Mouse (Mus musculus) stomach, embryonic 14.5 days (tissue): Measurements from ENCODE around the gene Hoxa2. TPM values are rescaled to one million over a fixed set of nuclear protein-coding genes. Genes with fewer than 3 reads are reported as not detected.
A peak's percentile ranks its signal among the peaks of the same experiment; 100 is the strongest.

Experiments
- ATAC-seq: fragments of 200-750 bp; cut with Nextera tagmentation; 2 replicates; pipeline ENCODE4 v1.8.0; 2017; ENCODE audit warnings: low read depth, moderate TSS enrichment; ENCODE audit not compliant: insufficient number of reproducible peaks, insufficient read depth, low FRiP score
- H3K27ac ChIP-seq: fragments of 300-500 bp; sonication (generic); 2 replicates; pipeline ENCODE4 v1.5.1; 2014; ENCODE audit warnings: mild to moderate bottlenecking, low read length, moderate library complexity, mixed read lengths
- H3K27me3 ChIP-seq: fragments of 300-500 bp; sonication (generic); 2 replicates; pipeline ENCODE4 v1.6.1; 2014; ENCODE audit warnings: low read length, control low read depth, mixed read lengths; ENCODE audit not compliant: control insufficient read depth, insufficient read depth
- H3K36me3 ChIP-seq: fragments of 300-500 bp; sonication (generic); 2 replicates; pipeline ENCODE4 v1.6.1; 2014; ENCODE audit warnings: mild to moderate bottlenecking, control low read depth, low read length, moderate library complexity, mixed read lengths; ENCODE audit not compliant: control insufficient read depth, insufficient read depth
- H3K4me1 ChIP-seq: fragments of 300-500 bp; sonication (generic); 2 replicates; pipeline ENCODE4 v1.6.1; 2014; ENCODE audit warnings: low read length, control low read depth, mixed read lengths; ENCODE audit not compliant: control insufficient read depth, insufficient read depth
- H3K4me2 ChIP-seq: fragments of 300-500 bp; sonication (generic); replicated peaks from 2 replicates; pipeline ENCODE4 v1.6.1; 2014; ENCODE audit warnings: low read depth, low read length, control low read depth
- H3K4me3 ChIP-seq: fragments of 300-500 bp; sonication (generic); 2 replicates; pipeline ENCODE4 v1.5.1; 2014; ENCODE audit warnings: low read depth, low read length, control low read depth
- H3K9ac ChIP-seq: fragments of 300-500 bp; sonication (generic); replicated peaks from 2 replicates; pipeline ENCODE4 v1.6.1; 2014; ENCODE audit warnings: low read depth, mild to moderate bottlenecking, control low read depth, low read length, moderate library complexity, mixed read lengths
- H3K9me3 ChIP-seq: fragments of 300-500 bp; sonication (generic); 2 replicates; pipeline ENCODE4 v1.6.1; 2016; ENCODE audit warnings: low read depth, low read length, control low read depth; ENCODE audit not compliant: control insufficient read depth
- WGBS: fragments of 180-500 bp; shearing (Covaris S2); extraction: QIAGEN DNeasy Blood & Tissue Kit; methylation state at CpG from one replicate; pipeline ENCODE4 v1.1.7; 2014; 5-methylcytosine and 5-hydroxymethylcytosine counted together
- polyA plus RNA-seq: library from polyadenylated mRNA; unstranded; fragments of >200 nt; fragmentation: Nextera tagmentation; extraction: Ambion mirVana; gene quantifications from 2 replicates; pipeline ENCODE4 v1.2.1, GENCODE M21; 2014

Gene Hoxa2
- polyA plus RNA-seq, 1 experiment from 2014 or later: 17.4 TPM

DNA sequence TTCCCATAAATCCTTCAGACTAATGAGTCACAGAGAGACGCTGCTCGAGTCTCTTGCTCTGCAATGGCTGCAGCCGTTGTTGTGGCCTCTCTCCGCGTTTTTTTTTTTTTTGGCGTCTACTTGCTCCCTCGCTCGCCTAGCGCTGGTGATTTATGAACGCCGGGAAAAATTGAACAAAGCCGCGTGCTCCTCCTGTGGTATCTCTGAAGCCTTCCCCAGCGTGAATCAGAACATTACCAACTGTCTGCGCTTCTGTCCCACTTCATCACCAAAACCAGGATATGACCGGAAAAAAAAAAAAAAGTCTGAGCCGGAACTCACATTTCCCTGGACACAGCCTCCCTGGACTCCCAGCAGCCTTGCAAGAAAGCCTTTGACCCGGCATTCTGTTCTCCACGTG lies 20.6 kb upstream of the Hoxa2 start:
- WGBS: 3% methylated on average over 19 of the region's 19 CpGs
- no peak for ATAC-seq
- H3K36me3 ChIP-seq: peaks cover 5% of the 10 kb centered on the region; the same call in 1 of the 2 replicates
- peak overlapping the region; percentile 98 for H3K27ac ChIP-seq
- no peaks in the 10 kb centered on the region for H3K27me3 ChIP-seq
- H3K4me1 ChIP-seq: peaks cover 86% of the 10 kb centered on the region
- no peaks in the 10 kb centered on the region for H3K9me3 ChIP-seq
- H3K4me2 ChIP-seq: peak overlapping the region; percentile 24
- no peak overlapping the region for H3K9ac ChIP-seq
- no peak overlapping the region for H3K4me3 ChIP-seq

DNA sequence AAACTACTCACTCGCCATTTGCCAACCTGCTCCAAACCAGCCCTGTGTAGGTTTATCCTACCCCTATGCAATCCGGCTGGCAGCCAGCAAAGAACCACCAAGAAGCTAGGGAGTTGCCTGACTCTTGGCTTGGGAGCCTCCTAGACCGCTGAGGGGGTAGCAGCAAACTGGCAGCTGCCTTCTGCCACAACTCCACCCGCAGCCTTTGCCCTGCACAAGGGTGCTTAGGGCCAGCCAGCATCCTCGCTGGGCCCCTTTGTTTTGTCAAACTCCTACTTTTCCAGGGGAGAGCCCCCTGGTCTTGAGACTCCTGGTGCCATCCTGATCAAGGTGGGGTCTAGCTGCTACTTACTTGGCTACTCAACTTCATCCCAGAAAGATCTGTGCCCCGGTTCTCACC lies 20.0 kb upstream of the Hoxa2 start:
- Histone ChIP-seq H3K27me3 (no peaks in the 10 kb centered on the region), H3K4me1 (peaks cover 86% of the 10 kb centered on the region), H3K27ac (peak overlapping the region; percentile 98), H3K9ac (no peak overlapping the region), H3K4me2 (peak overlapping the region; percentile 24), H3K36me3 (peaks cover 5% of the 10 kb centered on the region; the same call in 1 of the 2 replicates), H3K9me3 (no peaks in the 10 kb centered on the region), H3K4me3 (no peak overlapping the region)
- 23% methylated on average over 6 of the region's 6 CpGs for WGBS
- ATAC-seq: no peak

DNA sequence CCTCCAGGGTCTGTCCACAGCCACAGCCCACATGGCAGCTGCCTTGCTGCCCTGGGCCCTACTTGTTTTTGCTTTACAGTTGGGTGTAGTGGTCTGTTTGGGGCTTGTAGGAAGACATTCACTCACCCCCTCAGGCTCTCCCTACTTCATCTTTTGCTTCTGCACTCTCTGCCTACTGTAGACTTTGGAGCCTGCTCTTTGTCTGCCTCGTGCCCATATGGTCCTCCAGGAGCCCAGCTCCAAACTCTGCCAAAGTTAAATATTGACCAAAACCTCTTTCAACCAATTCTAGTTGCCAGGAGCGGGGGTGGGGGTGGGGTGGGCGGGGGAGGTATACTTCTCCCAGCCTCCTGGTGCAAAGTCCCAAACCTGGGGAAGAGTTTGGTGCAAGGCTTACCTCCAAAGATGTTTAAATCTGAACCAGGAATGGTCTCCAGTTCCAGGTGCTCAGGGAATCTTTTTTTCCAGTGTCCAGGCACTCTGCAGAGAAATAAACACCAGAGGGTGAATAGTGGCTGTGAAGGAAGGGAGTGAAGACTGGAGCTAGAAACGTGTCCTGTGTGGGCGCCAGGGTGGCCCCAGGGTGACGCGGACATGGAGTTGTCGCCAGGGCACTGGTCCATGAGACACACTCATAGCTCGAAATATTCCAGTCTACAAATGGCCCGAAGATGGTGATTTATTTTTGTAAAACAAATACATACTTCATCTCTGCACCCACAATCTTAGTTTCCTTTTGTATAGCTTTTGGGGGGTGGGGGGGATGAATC lies 18.9 kb upstream of the Hoxa2 start:
- H3K36me3 ChIP-seq: peaks cover 5% of the 10 kb centered on the region; the same call in 1 of the 2 replicates
- H3K9me3 ChIP-seq: no peaks in the 10 kb centered on the region
- peak overlapping the region; percentile 98 for H3K27ac ChIP-seq
- no peaks in the 10 kb centered on the region for H3K27me3 ChIP-seq
- no peak overlapping the region for H3K4me3 ChIP-seq
- H3K4me1 ChIP-seq: peaks cover 75% of the 10 kb centered on the region
- H3K4me2 ChIP-seq: peak overlapping the region; percentile 24
- WGBS: 20% methylated on average over 10 of the region's 10 CpGs
- no peak overlapping the region; the same call in 1 of the 2 replicates for H3K9ac ChIP-seq
- no peak for ATAC-seq

DNA sequence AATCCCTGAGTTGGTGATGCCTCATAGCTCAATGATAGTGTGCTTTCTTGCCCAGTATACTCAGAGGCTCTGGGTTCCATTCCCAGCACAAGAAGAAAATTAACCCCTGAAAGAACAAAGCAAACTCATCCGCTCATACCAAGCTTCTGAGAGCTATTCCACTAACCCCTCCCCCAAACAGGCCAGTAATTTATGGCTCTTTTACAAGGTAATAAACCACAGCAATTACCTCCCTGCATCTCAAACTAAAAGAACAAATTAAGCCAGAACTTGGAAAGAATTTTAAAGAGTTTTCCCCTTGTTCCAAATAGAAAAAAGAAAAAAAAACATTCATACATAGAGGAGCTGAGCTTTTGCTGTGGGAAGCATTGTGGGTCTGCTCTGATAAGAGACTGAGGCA lies 18.2 kb upstream of the Hoxa2 start:
- Histone ChIP-seq H3K36me3 (peaks cover 5% of the 10 kb centered on the region; the same call in 1 of the 2 replicates), H3K4me3 (no peak overlapping the region), H3K9ac (no peak overlapping the region), H3K9me3 (no peaks in the 10 kb centered on the region), H3K27me3 (no peaks in the 10 kb centered on the region), H3K27ac (peak overlapping the region; percentile 98), H3K4me2 (peak overlapping the region; percentile 8; the same call in 1 of the 2 replicates), H3K4me1 (peaks cover 71% of the 10 kb centered on the region)
- no peak for ATAC-seq
- 69% methylated on average over 1 of the region's 1 CpGs for WGBS

DNA sequence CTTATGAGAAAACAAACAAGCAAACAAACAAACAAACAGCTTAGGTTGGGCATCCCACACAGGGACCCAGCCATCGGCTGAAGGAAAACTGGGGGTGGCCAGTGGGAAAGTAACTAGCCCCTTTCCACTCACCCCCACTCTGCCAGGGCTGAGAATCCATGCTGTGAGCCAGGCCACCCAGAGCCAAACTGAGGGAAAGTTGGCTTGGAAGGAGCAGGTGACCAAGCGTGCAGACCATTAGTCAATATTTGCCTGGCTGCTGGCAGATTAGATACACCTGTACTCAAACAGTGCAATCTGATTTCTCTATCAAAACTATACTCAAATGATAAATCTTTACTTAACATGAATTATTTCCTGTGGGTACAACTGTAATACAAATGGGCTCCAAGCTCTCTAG lies 17.4 kb upstream of the Hoxa2 start:
- Histone ChIP-seq H3K4me1 (peaks cover 63% of the 10 kb centered on the region), H3K4me3 (no peak overlapping the region), H3K27ac (peak overlapping the region; percentile 98), H3K36me3 (peaks cover 5% of the 10 kb centered on the region; the same call in 1 of the 2 replicates), H3K4me2 (no peak overlapping the region), H3K9me3 (no peaks in the 10 kb centered on the region), H3K9ac (no peak overlapping the region), H3K27me3 (no peaks in the 10 kb centered on the region)
- 38% methylated on average over 2 of the region's 2 CpGs for WGBS
- no peak for ATAC-seq

DNA sequence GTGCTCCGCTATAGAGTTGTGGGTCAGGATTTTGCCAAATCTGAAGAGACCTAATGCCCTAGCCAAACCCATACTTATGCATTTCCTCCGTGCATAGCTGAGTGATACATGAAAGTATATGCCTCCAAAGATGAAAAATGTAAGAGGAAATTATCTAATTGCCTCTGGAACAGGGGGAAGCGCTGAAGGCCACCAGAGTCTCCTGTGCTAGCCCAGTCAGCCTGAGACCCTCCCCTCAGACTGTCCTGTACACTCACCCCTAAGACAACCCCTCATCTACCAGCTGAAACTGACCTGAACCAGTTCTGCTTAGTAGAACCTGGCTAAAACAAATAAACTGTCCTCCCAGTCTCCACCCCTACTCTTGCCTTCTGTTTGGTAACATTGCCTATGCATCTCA lies 16.1 kb upstream of the Hoxa2 start:
- Histone ChIP-seq H3K9me3 (no peaks in the 10 kb centered on the region), H3K27me3 (no peaks in the 10 kb centered on the region), H3K4me2 (peak overlapping the region; percentile 61), H3K27ac (peak overlapping the region; percentile 98), H3K9ac (peak overlapping the region; percentile 79), H3K4me1 (peaks cover 53% of the 10 kb centered on the region), H3K4me3 (peak overlapping the region; percentile 63), H3K36me3 (peaks cover 3% of the 10 kb centered on the region; the same call in 1 of the 2 replicates)
- no peak for ATAC-seq
- WGBS: 26% methylated on average over 3 of the region's 3 CpGs

DNA sequence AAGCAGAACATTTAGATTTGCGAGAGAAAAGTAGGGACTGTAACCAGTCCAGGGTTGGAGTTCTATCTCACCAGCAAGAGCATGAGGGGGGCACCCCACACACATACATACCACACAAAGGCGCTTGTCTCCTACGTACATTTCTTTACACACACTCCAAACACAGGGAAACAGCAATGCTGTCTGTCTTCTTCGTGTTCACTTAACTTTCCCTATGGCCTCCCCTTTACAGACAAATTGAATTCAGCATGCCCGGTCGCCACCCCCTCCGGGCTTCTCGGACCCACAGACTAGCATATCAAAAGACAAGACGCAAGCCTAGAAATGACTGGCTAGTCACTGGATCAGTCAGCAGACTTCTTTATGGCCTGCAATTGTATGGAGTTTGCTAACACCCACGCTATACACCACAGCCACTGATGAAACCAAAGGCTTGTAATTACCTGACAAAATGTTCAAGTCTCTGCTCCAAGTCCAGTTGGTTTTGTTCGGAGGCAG lies 15.6 kb upstream of the Hoxa2 start:
- no peaks in the 10 kb centered on the region for H3K27me3 ChIP-seq
- H3K9ac ChIP-seq: peak overlapping the region; percentile 79
- WGBS: 12% methylated on average over 11 of the region's 11 CpGs
- H3K9me3 ChIP-seq: no peaks in the 10 kb centered on the region
- H3K4me1 ChIP-seq: peaks cover 49% of the 10 kb centered on the region
- peaks cover 3% of the 10 kb centered on the region; the same call in 1 of the 2 replicates for H3K36me3 ChIP-seq
- H3K4me2 ChIP-seq: peak overlapping the region; percentile 61
- peak overlapping the region; percentile 63 for H3K4me3 ChIP-seq
- H3K27ac ChIP-seq: peak overlapping the region; percentile 98
- ATAC-seq: no peak

DNA sequence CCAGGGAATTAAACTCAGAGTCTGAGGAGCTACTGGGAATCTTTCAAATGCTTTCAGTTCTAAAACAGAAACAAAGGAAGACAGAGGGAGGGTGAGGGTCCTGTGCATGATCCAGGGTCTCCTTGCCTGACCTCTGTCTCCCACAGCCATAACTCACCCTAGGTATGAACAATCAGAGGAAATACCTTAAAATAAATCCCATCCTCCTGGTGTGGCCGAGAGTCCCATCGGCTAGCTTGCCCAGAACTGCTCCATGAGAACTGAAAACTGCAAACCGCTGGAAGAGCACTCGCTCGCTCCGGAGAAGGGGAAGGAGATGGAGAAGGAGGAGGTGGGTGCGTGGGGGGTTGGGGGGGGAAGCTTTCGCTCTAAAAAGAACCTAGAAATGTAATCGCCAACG lies 15.1 kb upstream of the Hoxa2 start:
- Histone ChIP-seq H3K9me3 (no peaks in the 10 kb centered on the region), H3K4me1 (peaks cover 43% of the 10 kb centered on the region), H3K36me3 (peaks cover 3% of the 10 kb centered on the region; the same call in 1 of the 2 replicates), H3K27ac (peak overlapping the region; percentile 98), H3K4me3 (peak overlapping the region; percentile 63), H3K4me2 (peak overlapping the region; percentile 61), H3K9ac (peak overlapping the region; percentile 79), H3K27me3 (no peaks in the 10 kb centered on the region)
- 5% methylated on average over 10 of the region's 10 CpGs for WGBS
- no peak for ATAC-seq
